Mouse (Mus musculus) kidney, postnatal 36 days (tissue): ENCODE measurements around the gene Sh2d7.

Source experiments
- DNase-seq, 2 experiments: peaks; one replicate each; pipeline ENCODE4 v3.0.0; 2021 to 2022; ENCODE audit warnings: mixed read lengths in 2 of 2

Gene Sh2d7

GRCm38 (mm10) chr9:54538684-54539083 is at the start of gene Sh2d7:
Gene Sh2d7, plus strand, starts transcription at chr9:54538984.
- DNase-seq = no peak

- DNase-seq = no peak
These were observed 49.2 kb upstream of the Sh2d7 start for GRCm38 (mm10) chr9:54489599-54489998.

GRCm38 (mm10) chr9:54490431-54490830 is 48.4 kb upstream of the Sh2d7 start:
- DNase-seq = no peak

- DNase-seq = no peak
These were observed 39.5 kb upstream of the Sh2d7 start for GRCm38 (mm10) chr9:54499291-54499690.

- DNase-seq = no peak
These were observed 39.0 kb upstream of the Sh2d7 start for GRCm38 (mm10) chr9:54499791-54500190.

GRCm38 (mm10) chr9:54500832-54501452 is 37.8 kb upstream of the Sh2d7 start:
- DNase-seq = peak; percentile 48 to 69

GRCm38 (mm10) chr9:54501453-54502110 is 37.2 kb upstream of the Sh2d7 start, which contains the start of gene Dmxl2:
Gene Dmxl2, minus strand, starts transcription at chr9:54501626.
- peak; percentile 97 to 98 for DNase-seq

GRCm38 (mm10) chr9:54502111-54502495 is 36.7 kb upstream of the Sh2d7 start:
- peak; percentile 29 to 49 for DNase-seq

GRCm38 (mm10) chr9:54502873-54503272 is 35.9 kb upstream of the Sh2d7 start:
- DNase-seq = peak; percentile 54 to 61

GRCm38 (mm10) chr9:54515991-54516390 is 22.8 kb upstream of the Sh2d7 start:
- DNase-seq = no peak

- DNase-seq = no peak
These were observed 19.9 kb upstream of the Sh2d7 start for GRCm38 (mm10) chr9:54518921-54519320.

- peak; percentile 50 to 79 for DNase-seq
These were observed 18.5 kb upstream of the Sh2d7 start for GRCm38 (mm10) chr9:54520286-54520685.

GRCm38 (mm10) chr9:54527694-54528093 is 11.1 kb upstream of the Sh2d7 start:
- no peak for DNase-seq

- no peak for DNase-seq
These were observed 8.8 kb upstream of the Sh2d7 start for GRCm38 (mm10) chr9:54529950-54530349.

- no peak for DNase-seq
These were observed 7.9 kb upstream of the Sh2d7 start for GRCm38 (mm10) chr9:54530836-54531235.

GRCm38 (mm10) chr9:54531421-54531820 is 7.4 kb upstream of the Sh2d7 start:
- no peak for DNase-seq

GRCm38 (mm10) chr9:54532926-54533325 is 5.9 kb upstream of the Sh2d7 start:
- DNase-seq = no peak

- DNase-seq = peak in 1 of 2 experiments; percentile 20
These were observed 4.8 kb upstream of the Sh2d7 start for GRCm38 (mm10) chr9:54533975-54534374.

- peak; percentile 41 to 73 for DNase-seq
These were observed 2.5 kb upstream of the Sh2d7 start for GRCm38 (mm10) chr9:54536236-54536635.

GRCm38 (mm10) chr9:54537030-54537429 is 1.8 kb upstream of the Sh2d7 start:
- DNase-seq = no peak

GRCm38 (mm10) chr9:54537480-54537879 is 1.3 kb upstream of the Sh2d7 start:
- DNase-seq = no peak

- DNase-seq = no peak
These were observed 540 bp upstream of the Sh2d7 start for GRCm38 (mm10) chr9:54538244-54538643.

GRCm38 (mm10) chr9:54540801-54541200 is 2.0 kb downstream of the Sh2d7 start:
- DNase-seq = no peak

- DNase-seq = no peak
These were observed 5.6 kb downstream of the Sh2d7 start for GRCm38 (mm10) chr9:54544212-54544953.
